Mouse (Mus musculus): Measurements from ENCODE around the gene Eva1b. TPM values are rescaled to one million over a fixed set of nuclear protein-coding genes. Genes with fewer than 3 reads are reported as not detected.

Gene Eva1b
- polyA plus RNA-seq, 1 experiment from 2014 or later = 13.0 TPM

DNA sequence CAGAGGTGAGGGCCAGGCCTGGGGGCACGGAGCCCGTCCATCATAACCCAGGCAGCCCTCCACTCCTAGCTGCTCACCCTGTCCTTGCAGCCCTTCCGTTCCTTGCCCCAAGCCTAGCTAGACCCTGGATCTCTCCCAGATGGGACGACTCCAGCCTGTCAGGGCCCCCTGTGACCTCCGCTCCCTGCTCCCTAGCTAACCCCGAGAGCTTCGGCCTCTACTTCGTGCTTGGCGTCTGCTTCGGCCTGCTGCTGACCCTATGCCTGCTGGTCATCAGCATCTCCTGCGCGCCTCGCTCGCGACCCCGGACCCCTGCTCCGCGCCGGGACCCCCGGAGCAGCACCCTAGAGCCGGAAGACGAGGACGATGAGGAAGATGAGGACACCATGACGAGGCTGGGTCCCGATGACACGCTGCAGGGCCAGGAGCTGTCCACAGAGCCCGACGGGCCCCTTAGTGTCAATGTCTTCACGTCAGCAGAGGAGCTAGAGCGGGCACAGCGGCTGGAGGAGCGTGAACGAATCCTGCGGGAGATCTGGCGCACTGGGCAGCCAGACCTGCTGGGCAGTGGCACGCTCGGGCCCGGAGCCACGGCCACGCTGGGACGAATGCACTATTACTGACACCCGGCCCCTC is 1.6 kb downstream of the Eva1b start:
- peak overlapping the region; percentile 69 for H3K4me2 ChIP-seq (ENCODE audit: low read depth, low read length)
- peak overlapping the region; percentile 44 for H3K27ac ChIP-seq (ENCODE audit: low read length)
- peaks cover 19% of the 10 kb centered on the region for H3K4me1 ChIP-seq (ENCODE audit: control insufficient read depth, low read depth, low read length)
- peak overlapping the region; percentile 58 for H3K4me3 ChIP-seq (ENCODE audit: low read depth, low read length)
- no peaks in the 10 kb centered on the region for H3K36me3 ChIP-seq (ENCODE audit: control insufficient read depth, insufficient read depth)
- H3K9ac ChIP-seq (ENCODE audit: low read depth, low read length) = peak overlapping the region; percentile 50
- H3K9me3 ChIP-seq (replicated peaks; ENCODE audit: control insufficient read depth, low read length) = no peaks in the 10 kb centered on the region
- peaks cover 27% of the 10 kb centered on the region for H3K27me3 ChIP-seq (ENCODE audit: control insufficient read depth, insufficient read depth, low read depth, low read length)
- WGBS (ENCODE audit: insufficient replicate concordance) = 41% methylated on average over 42 of the region's 42 CpGs
- no peak for ATAC-seq (ENCODE audit: low read depth)

DNA sequence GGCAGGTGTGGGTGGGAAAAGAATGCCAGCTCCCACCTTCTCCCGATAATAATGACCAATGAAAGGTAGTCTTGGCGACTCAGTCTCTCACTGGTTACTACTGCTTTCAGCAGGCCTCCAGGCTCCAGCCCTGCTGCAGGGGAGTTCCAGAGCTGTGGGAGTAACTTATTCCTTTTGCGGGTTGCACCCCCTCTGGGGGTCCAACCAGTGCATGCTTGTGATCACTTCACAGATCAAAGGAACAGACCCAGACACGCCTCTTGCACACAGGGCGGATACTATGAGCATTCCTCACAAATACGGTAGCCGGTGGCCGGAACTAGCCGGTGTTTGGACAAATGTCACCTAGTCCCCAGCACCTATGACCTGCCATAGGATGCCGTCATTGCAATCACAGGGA is 2.3 kb downstream of the Eva1b start:
- 65% methylated on average over 10 of the region's 10 CpGs for WGBS (ENCODE audit: insufficient replicate concordance)
- Histone ChIP-seq H3K36me3 (ENCODE audit: control insufficient read depth, insufficient read depth) (no peaks in the 10 kb centered on the region), H3K9ac (ENCODE audit: low read depth, low read length) (no peak overlapping the region), H3K4me2 (ENCODE audit: low read depth, low read length) (no peak overlapping the region), H3K4me3 (ENCODE audit: low read depth, low read length) (no peak overlapping the region; the same call in 1 of the 2 replicates), H3K9me3 (replicated peaks; ENCODE audit: control insufficient read depth, low read length) (no peaks in the 10 kb centered on the region), H3K27me3 (ENCODE audit: control insufficient read depth, insufficient read depth, low read depth, low read length) (peaks cover 27% of the 10 kb centered on the region), H3K27ac (ENCODE audit: low read length) (no peak overlapping the region), H3K4me1 (ENCODE audit: control insufficient read depth, low read depth, low read length) (peaks cover 19% of the 10 kb centered on the region)
- ATAC-seq (ENCODE audit: low read depth) = no peak

DNA sequence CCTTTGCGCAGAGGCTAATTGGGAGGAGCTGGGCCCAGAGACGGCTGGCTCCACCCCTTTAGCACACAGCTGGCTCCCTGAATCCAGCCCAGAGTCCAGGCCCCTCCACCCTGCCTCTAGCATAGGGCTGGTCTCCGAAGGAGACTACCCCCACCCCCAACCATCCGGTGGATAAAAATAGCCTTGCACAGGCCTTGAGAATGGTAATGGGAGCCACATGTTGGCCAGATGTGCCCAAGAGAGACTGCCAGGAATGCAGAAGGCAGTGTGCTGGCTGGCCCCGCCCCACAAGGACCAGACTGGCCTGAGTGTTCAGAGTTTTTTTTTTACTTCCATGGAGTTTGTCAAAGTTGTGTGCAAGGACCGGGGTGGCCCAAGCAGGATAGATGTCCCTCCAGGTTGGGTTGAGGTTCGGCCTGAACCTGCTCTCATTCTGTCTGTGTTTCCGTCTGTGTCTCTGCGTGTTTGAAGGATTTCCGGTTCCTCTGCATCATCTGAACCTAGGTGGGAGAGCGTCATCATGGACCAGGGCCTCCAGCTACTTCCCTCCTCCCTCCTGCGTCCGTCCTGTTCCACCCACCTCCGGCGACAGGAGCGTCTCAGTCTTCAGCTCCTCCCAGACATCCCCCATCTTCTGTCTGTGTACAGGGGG is 2.9 kb downstream of the Eva1b start:
- 41% methylated on average over 16 of the region's 16 CpGs for WGBS (ENCODE audit: insufficient replicate concordance)
- H3K27ac ChIP-seq (ENCODE audit: low read length) = 0 out of 2 replicates have a peak overlapping the region, but pooled peaks have one; percentile 19
- 0 out of 2 replicates have a peak, but pooled peaks have one; percentile 8 for ATAC-seq (ENCODE audit: low read depth)
- H3K27me3 ChIP-seq (ENCODE audit: control insufficient read depth, insufficient read depth, low read depth, low read length) = peaks cover 27% of the 10 kb centered on the region
- H3K4me2 ChIP-seq (ENCODE audit: low read depth, low read length) = no peak overlapping the region
- peaks cover 24% of the 10 kb centered on the region for H3K4me1 ChIP-seq (ENCODE audit: control insufficient read depth, low read depth, low read length)
- no peaks in the 10 kb centered on the region for H3K36me3 ChIP-seq (ENCODE audit: control insufficient read depth, insufficient read depth)
- no peak overlapping the region for H3K4me3 ChIP-seq (ENCODE audit: low read depth, low read length)
- H3K9me3 ChIP-seq (replicated peaks; ENCODE audit: control insufficient read depth, low read length) = no peaks in the 10 kb centered on the region
- no peak overlapping the region for H3K9ac ChIP-seq (ENCODE audit: low read depth, low read length)

DNA sequence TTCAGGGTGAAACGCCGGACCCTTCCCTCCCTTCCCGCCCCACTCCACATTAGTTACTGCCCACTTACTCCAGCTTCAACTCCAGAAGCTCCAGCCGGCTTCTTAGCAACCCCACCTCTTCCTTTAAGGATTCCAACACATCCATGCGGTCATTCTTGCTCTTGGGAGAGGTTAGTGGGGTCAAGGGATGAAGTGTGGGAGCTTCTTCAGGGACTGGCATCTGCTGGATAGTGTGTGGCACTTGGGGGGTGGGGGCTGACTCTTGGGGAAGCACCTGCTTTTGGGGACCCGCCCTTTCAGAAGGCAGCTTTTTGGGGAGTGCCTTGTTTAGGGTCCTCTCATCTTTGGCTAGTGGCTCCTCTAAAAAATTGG is 3.4 kb downstream of the Eva1b start:
- Histone ChIP-seq H3K9me3 (replicated peaks; ENCODE audit: control insufficient read depth, low read length) (no peaks in the 10 kb centered on the region), H3K36me3 (ENCODE audit: control insufficient read depth, insufficient read depth) (no peaks in the 10 kb centered on the region), H3K4me2 (ENCODE audit: low read depth, low read length) (no peak overlapping the region), H3K4me3 (ENCODE audit: low read depth, low read length) (no peak overlapping the region), H3K27me3 (ENCODE audit: control insufficient read depth, insufficient read depth, low read depth, low read length) (peaks cover 27% of the 10 kb centered on the region), H3K27ac (ENCODE audit: low read length) (no peak overlapping the region), H3K4me1 (ENCODE audit: control insufficient read depth, low read depth, low read length) (peaks cover 27% of the 10 kb centered on the region), H3K9ac (ENCODE audit: low read depth, low read length) (no peak overlapping the region)
- WGBS (ENCODE audit: insufficient replicate concordance) = 66% methylated on average over 6 of the region's 6 CpGs
- no peak for ATAC-seq (ENCODE audit: low read depth)

DNA sequence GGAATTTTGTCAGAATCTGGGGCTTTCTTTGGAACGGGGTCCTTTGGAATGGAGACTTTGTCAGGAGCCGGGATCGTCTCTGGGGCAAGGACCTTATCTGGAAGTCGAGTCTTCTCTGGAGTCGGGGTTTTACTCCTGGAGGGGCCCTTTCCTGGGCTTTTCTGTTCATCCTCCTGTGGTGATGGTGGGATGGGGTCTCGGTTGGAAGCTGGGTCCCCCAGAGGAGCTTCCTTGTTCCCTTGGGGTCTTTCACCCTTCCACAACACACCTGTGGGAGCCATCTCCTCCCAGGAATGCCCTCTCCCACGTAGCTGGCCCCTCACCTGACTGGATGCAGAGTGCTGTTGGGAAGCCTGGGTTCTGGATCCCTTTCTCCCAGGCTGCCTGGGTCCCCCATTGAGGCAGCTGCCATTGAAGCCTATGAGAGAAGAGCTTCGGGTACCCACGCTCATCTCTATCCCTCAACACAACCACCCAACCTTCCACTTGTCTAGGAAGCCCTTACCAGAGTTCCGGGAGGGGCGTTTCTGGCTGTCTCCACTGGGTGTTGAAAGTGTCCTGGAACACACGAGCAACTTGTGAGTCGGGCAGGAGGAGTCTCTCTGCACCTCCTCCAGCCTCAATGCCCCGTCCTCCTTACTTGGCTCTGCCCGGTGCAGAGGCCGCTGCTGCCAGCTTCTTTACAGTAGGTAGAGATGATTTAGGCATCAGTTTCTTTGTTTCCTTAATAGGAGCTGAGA is 4.3 kb downstream of the Eva1b start:
- peaks cover 27% of the 10 kb centered on the region for H3K27me3 ChIP-seq (ENCODE audit: control insufficient read depth, insufficient read depth, low read depth, low read length)
- WGBS (ENCODE audit: insufficient replicate concordance) = 66% methylated on average over 16 of the region's 16 CpGs
- H3K4me1 ChIP-seq (ENCODE audit: control insufficient read depth, low read depth, low read length) = peaks cover 27% of the 10 kb centered on the region
- no peak overlapping the region for H3K27ac ChIP-seq (ENCODE audit: low read length)
- H3K4me2 ChIP-seq (ENCODE audit: low read depth, low read length) = no peak overlapping the region
- H3K9me3 ChIP-seq (replicated peaks; ENCODE audit: control insufficient read depth, low read length) = no peaks in the 10 kb centered on the region
- no peak for ATAC-seq (ENCODE audit: low read depth)
- no peak overlapping the region for H3K9ac ChIP-seq (ENCODE audit: low read depth, low read length)
- no peak overlapping the region for H3K4me3 ChIP-seq (ENCODE audit: low read depth, low read length)
- no peaks in the 10 kb centered on the region for H3K36me3 ChIP-seq (ENCODE audit: control insufficient read depth, insufficient read depth)

DNA sequence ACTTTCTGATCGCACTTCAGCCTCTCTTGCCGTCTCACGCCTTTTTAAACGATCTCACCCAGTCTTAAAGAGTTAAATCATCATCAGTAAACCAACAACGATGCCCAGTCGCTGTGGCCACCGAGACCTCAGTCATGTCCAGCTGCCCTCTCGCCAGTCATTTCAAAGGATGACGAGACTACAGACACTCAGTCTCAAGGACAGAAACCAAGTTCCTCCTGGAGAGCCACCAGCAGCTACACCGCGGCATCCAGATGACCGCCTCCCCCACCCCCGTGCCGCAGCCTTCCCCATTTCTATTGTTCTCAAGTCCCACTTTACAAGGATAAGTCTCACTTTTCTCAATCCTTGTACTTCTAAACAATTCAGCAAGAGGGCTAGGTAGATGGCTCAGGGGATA is 5.3 kb downstream of the Eva1b start:
- Histone ChIP-seq H3K9ac (ENCODE audit: low read depth, low read length) (no peak overlapping the region), H3K4me1 (ENCODE audit: control insufficient read depth, low read depth, low read length) (peaks cover 25% of the 10 kb centered on the region), H3K4me3 (ENCODE audit: low read depth, low read length) (no peak overlapping the region), H3K27me3 (ENCODE audit: control insufficient read depth, insufficient read depth, low read depth, low read length) (peaks cover 20% of the 10 kb centered on the region), H3K9me3 (replicated peaks; ENCODE audit: control insufficient read depth, low read length) (no peaks in the 10 kb centered on the region), H3K36me3 (ENCODE audit: control insufficient read depth, insufficient read depth) (no peaks in the 10 kb centered on the region), H3K4me2 (ENCODE audit: low read depth, low read length) (no peak overlapping the region), H3K27ac (ENCODE audit: low read length) (no peak overlapping the region)
- WGBS (ENCODE audit: insufficient replicate concordance) = 33% methylated on average over 14 of the region's 14 CpGs
- no peak for ATAC-seq (ENCODE audit: low read depth)

DNA sequence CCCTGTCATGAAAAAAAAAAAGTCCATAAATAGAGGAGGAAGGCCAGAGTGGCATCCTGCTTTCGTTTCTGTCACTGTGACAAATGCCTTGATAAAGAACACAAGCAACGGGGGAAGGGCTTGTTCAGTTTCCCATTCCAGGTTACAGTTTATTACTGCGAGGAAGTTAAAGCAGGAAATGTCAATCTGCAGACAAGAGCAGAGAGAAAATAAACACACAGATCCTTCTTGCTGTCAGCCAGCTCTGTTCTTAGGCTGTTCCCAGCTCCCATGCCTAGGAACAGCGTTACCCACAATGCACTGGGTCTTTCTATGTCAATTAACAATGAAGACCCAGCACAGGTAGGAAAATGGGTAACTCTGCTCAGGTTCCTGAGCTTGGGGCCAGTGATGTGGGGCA is 7.6 kb downstream of the Eva1b start:
- peaks cover 13% of the 10 kb centered on the region for H3K4me1 ChIP-seq (ENCODE audit: control insufficient read depth, low read depth, low read length)
- H3K9ac ChIP-seq (ENCODE audit: low read depth, low read length) = no peak overlapping the region
- WGBS (ENCODE audit: insufficient replicate concordance) = 12% methylated on average over 4 of the region's 4 CpGs
- no peak overlapping the region for H3K4me3 ChIP-seq (ENCODE audit: low read depth, low read length)
- H3K4me2 ChIP-seq (ENCODE audit: low read depth, low read length) = no peak overlapping the region
- H3K36me3 ChIP-seq (ENCODE audit: control insufficient read depth, insufficient read depth) = no peaks in the 10 kb centered on the region
- H3K9me3 ChIP-seq (replicated peaks; ENCODE audit: control insufficient read depth, low read length) = no peaks in the 10 kb centered on the region
- ATAC-seq (ENCODE audit: low read depth) = no peak
- H3K27ac ChIP-seq (ENCODE audit: low read length) = peak overlapping the region; percentile 69
- H3K27me3 ChIP-seq (ENCODE audit: control insufficient read depth, insufficient read depth, low read depth, low read length) = no peaks in the 10 kb centered on the region

DNA sequence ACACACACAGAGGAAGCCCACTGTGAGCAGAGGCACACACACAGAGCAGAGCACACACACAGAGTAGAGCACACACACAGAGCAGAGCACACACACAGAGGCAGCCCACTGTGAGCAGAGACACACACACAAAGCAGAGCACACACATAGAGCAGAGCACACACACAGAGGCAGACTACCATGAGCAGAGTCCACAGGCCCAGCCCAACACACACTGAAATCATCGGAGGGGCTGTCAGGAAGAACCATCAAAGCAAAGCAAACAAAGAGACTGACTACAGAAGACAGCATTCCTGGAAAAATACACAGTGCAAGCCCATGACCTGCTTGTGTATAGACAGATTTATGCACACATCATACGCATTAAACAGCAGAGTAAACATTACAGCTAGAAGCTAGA is 8.3 kb downstream of the Eva1b start:
- H3K27ac ChIP-seq (ENCODE audit: low read length) = peak overlapping the region; percentile 69
- H3K9me3 ChIP-seq (replicated peaks; ENCODE audit: control insufficient read depth, low read length) = no peaks in the 10 kb centered on the region
- WGBS (ENCODE audit: insufficient replicate concordance) = 56% methylated on average over 2 of the region's 2 CpGs
- no peak overlapping the region for H3K4me3 ChIP-seq (ENCODE audit: low read depth, low read length)
- no peak overlapping the region for H3K4me2 ChIP-seq (ENCODE audit: low read depth, low read length)
- ATAC-seq (ENCODE audit: low read depth) = peak; percentile 75
- H3K4me1 ChIP-seq (ENCODE audit: control insufficient read depth, low read depth, low read length) = peaks cover 9% of the 10 kb centered on the region
- no peaks in the 10 kb centered on the region for H3K36me3 ChIP-seq (ENCODE audit: control insufficient read depth, insufficient read depth)
- no peak overlapping the region for H3K9ac ChIP-seq (ENCODE audit: low read depth, low read length)
- H3K27me3 ChIP-seq (ENCODE audit: control insufficient read depth, insufficient read depth, low read depth, low read length) = no peaks in the 10 kb centered on the region

DNA sequence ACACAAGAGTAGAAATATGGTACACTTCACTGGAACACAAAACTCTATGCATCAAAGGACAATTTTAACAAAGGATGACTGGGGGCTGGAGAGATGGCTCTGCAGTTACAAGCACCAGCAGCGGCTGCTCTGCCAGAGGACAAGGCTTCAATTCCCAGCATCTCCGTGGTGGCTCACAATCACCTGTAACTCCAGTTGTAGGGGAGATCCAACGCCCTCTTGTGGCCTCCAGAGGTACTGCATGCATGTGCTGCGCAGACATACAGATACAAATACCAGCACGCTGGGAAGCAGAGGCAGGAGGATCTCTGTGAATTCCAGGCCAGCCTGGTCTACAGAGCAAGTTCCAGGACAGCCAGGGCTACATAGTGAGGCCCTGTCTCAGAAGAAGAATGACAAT is 9.1 kb downstream of the Eva1b start:
- H3K4me1 ChIP-seq (ENCODE audit: control insufficient read depth, low read depth, low read length) = peaks cover 9% of the 10 kb centered on the region
- no peaks in the 10 kb centered on the region for H3K27me3 ChIP-seq (ENCODE audit: control insufficient read depth, insufficient read depth, low read depth, low read length)
- no peak for ATAC-seq (ENCODE audit: low read depth)
- H3K36me3 ChIP-seq (ENCODE audit: control insufficient read depth, insufficient read depth) = no peaks in the 10 kb centered on the region
- no peaks in the 10 kb centered on the region for H3K9me3 ChIP-seq (replicated peaks; ENCODE audit: control insufficient read depth, low read length)
- no peak overlapping the region for H3K4me3 ChIP-seq (ENCODE audit: low read depth, low read length)
- no peak overlapping the region for H3K9ac ChIP-seq (ENCODE audit: low read depth, low read length)
- WGBS (ENCODE audit: insufficient replicate concordance) = 59% methylated on average over 5 of the region's 5 CpGs
- peak overlapping the region; percentile 69; the same call in 1 of the 2 replicates for H3K27ac ChIP-seq (ENCODE audit: low read length)
- H3K4me2 ChIP-seq (ENCODE audit: low read depth, low read length) = no peak overlapping the region

Data from liver, embryonic 16.5 days (tissue).